Mouse (Mus musculus) ES-Bruce4 (cell line): Measurements from ENCODE around the gene Il21.

Experiments
- CTCF ChIP-seq: IDR thresholded peaks from one replicate; pipeline ENCODE4 v1.8.1; 2011; ENCODE audit warnings: low read depth, low read length
- EP300 ChIP-seq: IDR thresholded peaks from 2 replicates; pipeline ENCODE4 v1.6.1; 2011; ENCODE audit warnings: low read depth, low read length; ENCODE audit not compliant: insufficient read depth
- POLR2A ChIP-seq: IDR thresholded peaks from one replicate; pipeline ENCODE4 v1.8.1; 2011; ENCODE audit warnings: low read length; ENCODE audit not compliant: insufficient read depth

- TF ChIP-seq POLR2A = no peak
- no peak for TF ChIP-seq EP300
- TF ChIP-seq CTCF = no peak
Measured at GRCm38 (mm10) chr3:37257776-37258175, 25.3 kb upstream of the Il21 start.
